Mouse (Mus musculus) thymus, adult 18-20 months (tissue): ENCODE measurements around the gene Asb17.

Experiments used
- DNase-seq, 2 experiments: peaks; one replicate each; pipeline ENCODE4 v3.0.0; 2022; ENCODE audit warnings: mixed read lengths in 2 of 2

Gene Asb17

GRCm38 (mm10) chr3:153897216-153897615, 53.2 kb downstream of the Asb17 start:
- peak in 1 of 2 experiments; percentile 37 for DNase-seq

GRCm38 (mm10) chr3:153901904-153902303, 57.9 kb downstream of the Asb17 start:
- no peak for DNase-seq

GRCm38 (mm10) chr3:153902595-153902994, 58.6 kb downstream of the Asb17 start:
- DNase-seq: no peak

- DNase-seq: no peak
Measured at GRCm38 (mm10) chr3:153904586-153904985, 60.6 kb downstream of the Asb17 start.
